ENCODE assay signal across 23 mouse cellular contexts in the genomic region with DNA sequence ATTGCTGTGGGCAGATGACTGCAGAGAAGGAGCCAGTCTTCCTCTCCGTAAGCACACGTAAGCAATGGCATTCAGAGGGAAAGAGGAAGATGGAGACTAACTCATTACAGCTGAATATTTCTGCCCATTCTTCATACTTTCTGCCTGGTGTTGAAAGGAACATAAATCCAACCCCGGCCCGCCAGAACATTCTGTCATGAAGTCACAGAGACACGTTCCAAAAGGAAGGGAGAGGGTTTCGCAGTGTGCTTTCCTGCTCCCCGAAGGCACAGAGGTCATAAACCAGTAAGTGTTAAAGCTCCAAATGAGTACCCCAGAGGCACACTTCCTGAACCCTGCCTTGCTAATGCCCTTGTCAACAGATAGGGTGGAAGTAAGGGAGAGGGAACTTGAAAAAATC.
"Had no signal": no experiment of that assay in that cellular context is flagged by ENCODE, and none has a peak within 500 bp of the region (broad histone marks: within the 10 kb centered on the region; RNA-seq: fewer than 3 reads in every experiment).

No protein-coding gene starts in this region.

- H3K4me2 ChIP-seq: limb, embryonic 13.5 days; liver, embryonic 11.5 days; midbrain, embryonic 12.5 days; midbrain, embryonic 15.5 days; neural tube, embryonic 12.5 days; neural tube, embryonic 15.5 days had no signal

- H3K36me3 ChIP-seq: limb, embryonic 13.5 days; midbrain, embryonic 12.5 days; midbrain, embryonic 15.5 days; neural tube, embryonic 12.5 days; neural tube, embryonic 15.5 days had no signal

- ATAC-seq: intestine, embryonic 16.5 days; liver, postnatal 0 days; midbrain, embryonic 15.5 days had no signal

- DNase-seq: kidney, adult 8-10 months; kidney, postnatal 14 days; layer of hippocampus, adult 9-11 months; layer of hippocampus, postnatal 36 days; liver, postnatal 0 days; lung, postnatal 14 days; lung, postnatal 4 days; right cerebral cortex, adult 18-20 months; right cerebral cortex, postnatal 14 days; thymus, adult 2 months; thymus, postnatal 14 days; thymus, postnatal 4 days had no signal

- H3K27ac ChIP-seq: layer of hippocampus, adult 2 months; left cerebral cortex, adult 2 months; limb, embryonic 13.5 days; liver, embryonic 14.5 days; midbrain, embryonic 12.5 days; midbrain, embryonic 15.5 days; neural tube, embryonic 12.5 days; neural tube, embryonic 15.5 days; stomach, postnatal 0 days had no signal

- H3K4me1 ChIP-seq: midbrain, embryonic 12.5 days; midbrain, embryonic 15.5 days; neural tube, embryonic 12.5 days had no signal

- H3K9ac ChIP-seq: limb, embryonic 13.5 days; liver, embryonic 14.5 days; liver, postnatal 0 days; midbrain, embryonic 12.5 days; midbrain, embryonic 15.5 days; neural tube, embryonic 12.5 days; neural tube, embryonic 15.5 days had no signal

- H3K27me3 ChIP-seq: limb, embryonic 13.5 days; midbrain, embryonic 12.5 days; midbrain, embryonic 15.5 days; neural tube, embryonic 12.5 days; neural tube, embryonic 15.5 days had no signal

- H3K4me3 ChIP-seq: layer of hippocampus, adult 2 months; left cerebral cortex, adult 2 months; limb, embryonic 13.5 days; midbrain, embryonic 12.5 days; midbrain, embryonic 15.5 days; neural tube, embryonic 12.5 days; neural tube, embryonic 15.5 days had no signal

- H3K9me3 ChIP-seq: limb, embryonic 13.5 days; midbrain, embryonic 12.5 days; midbrain, embryonic 15.5 days; neural tube, embryonic 12.5 days; neural tube, embryonic 15.5 days had no signal
